Mouse (Mus musculus): ENCODE data around the gene Myo9a.

DNA sequence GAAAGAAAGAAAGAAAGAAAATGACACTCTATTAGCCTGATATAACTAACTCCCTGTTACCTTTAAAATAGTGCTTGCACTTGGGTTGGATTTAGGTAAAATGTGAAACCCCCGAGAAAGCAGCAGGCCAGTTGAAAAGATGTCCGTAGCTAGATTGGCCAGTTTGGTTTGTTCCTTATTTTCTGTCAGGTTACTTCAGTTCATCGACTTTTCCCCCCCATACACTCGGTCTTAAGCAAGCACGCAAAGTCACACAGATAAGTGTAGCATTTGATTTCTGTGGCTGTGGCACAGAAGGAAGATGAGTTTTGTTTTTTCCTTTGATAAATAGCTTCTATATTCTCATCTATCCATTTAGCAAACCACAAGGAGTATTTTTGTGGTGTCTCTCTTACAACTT lies 19.6 kb upstream of the Myo9a start:
- TF ChIP-seq POLR2A (IDR thresholded peaks at IDR 0.05; ENCODE audit: extremely low read depth, insufficient read depth, low read length), result no peak
- TF ChIP-seq CTCF (IDR thresholded peaks at IDR 0.05; ENCODE audit: low read depth, low read length), result no peak

All from liver, adult 2 months (tissue).